Mouse (Mus musculus) spleen, adult 2 months (tissue): ENCODE measurements around the gene Tmem234.
A peak's percentile ranks its signal among the peaks of the same experiment; 100 is the strongest.

Source experiments
- CTCF ChIP-seq: fragments of 200-500 bp; IDR thresholded peaks from 2 replicates; pipeline ENCODE4 v1.5.1; 2011; ENCODE audit warnings: mild to moderate bottlenecking, inconsistent platforms; ENCODE audit not compliant: insufficient read depth, insufficient read length, insufficient replicate concordance; ENCODE audit errors: extremely low read depth
- POLR2A ChIP-seq: fragments of 200-500 bp; IDR thresholded peaks from 2 replicates; pipeline ENCODE4 v1.6.1; 2011; ENCODE audit warnings: low read depth, low read length, inconsistent platforms

- TF ChIP-seq CTCF (peak; percentile 44; the same call in 1 of the 2 replicates), POLR2A (no peak)
Measured at GRCm38 (mm10) chr4:129671491-129672082, 71.1 kb downstream of the Tmem234 start.
